Comparison of ENCODE assay signal across 8 mouse cellular contexts in the genomic region with DNA sequence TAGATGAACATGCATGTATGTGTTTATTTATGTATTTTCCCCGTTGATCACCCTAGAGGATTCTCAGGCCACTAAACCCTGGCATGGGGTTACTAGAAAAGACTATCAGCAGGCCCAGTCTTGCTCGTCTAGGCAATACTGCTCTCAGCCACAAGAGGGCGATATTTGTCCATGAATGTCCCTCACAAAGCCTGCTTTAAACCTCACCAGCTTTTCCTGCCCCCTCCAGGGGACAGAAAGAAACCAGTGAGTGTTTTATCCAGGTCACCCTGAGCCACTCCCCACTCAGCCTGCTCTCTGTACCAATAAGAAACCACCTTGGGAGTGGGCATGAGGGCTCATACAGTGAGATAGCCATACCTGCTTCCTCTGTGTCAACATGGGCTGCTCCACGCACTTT. TPM values are rescaled to one million over a fixed set of nuclear protein-coding genes. Genes with fewer than 3 reads are reported as not detected.
DNase-seq lines count a peak whose midpoint lies in the region; ATAC-seq lines count a peak whose summit lies in the region.

No protein-coding gene starts in this region.

- H3K36me3 ChIP-seq in intestine, embryonic 15.5 days, result no peaks in the 10 kb centered on the region; the same call in 1 of the 2 replicates
- H3K36me3 ChIP-seq in midbrain, embryonic 10.5 days, result peaks cover 15% of the 10 kb centered on the region

- no peak overlapping the region for H3K27ac ChIP-seq in intestine, embryonic 15.5 days
- H3K27ac ChIP-seq in midbrain, embryonic 10.5 days (replicated peaks), result peak overlapping the region; percentile 73

- peaks cover 8% of the 10 kb centered on the region; the same call in 1 of the 2 replicates for H3K4me1 ChIP-seq in intestine, embryonic 15.5 days (replicated peaks)
- H3K4me1 ChIP-seq in midbrain, embryonic 10.5 days, result peaks cover 5% of the 10 kb centered on the region

- whole genome bisulfite sequencing in intestine, embryonic 15.5 days, result 16% methylated on average over 4 of the region's 4 CpGs
- 19% methylated on average over 4 of the region's 4 CpGs for WGBS in midbrain, embryonic 10.5 days

- H3K4me3 ChIP-seq in intestine, embryonic 15.5 days (replicated peaks), result no peak overlapping the region
- no peak overlapping the region for H3K4me3 ChIP-seq in midbrain, embryonic 10.5 days

- no peaks in the 10 kb centered on the region for H3K27me3 ChIP-seq in intestine, embryonic 15.5 days (replicated peaks)
- H3K27me3 ChIP-seq in midbrain, embryonic 10.5 days (ENCODE audit: low read depth, poor library complexity, severe bottlenecking), result no peaks in the 10 kb centered on the region

- peak; percentile 78 for DNase-seq in adrenal gland, adult 2 months
- DNase-seq in embryo, embryonic 11 days, result peak; percentile 89
- peak; percentile 68 to 77 for DNase-seq in gastrocnemius, postnatal 4 days (ENCODE audit: low spot score in 2 of 2)
- peak; percentile 90 to 92 for DNase-seq in left cerebral cortex, postnatal 14 days (ENCODE audit: low spot score in 2 of 2)
- peak; percentile 86 for DNase-seq in midbrain, embryonic 10.5 days (ENCODE audit: low spot score)
- peak; percentile 89 for DNase-seq in right cerebral cortex, postnatal 4 days
- peak; percentile 62 to 85 for DNase-seq in urinary bladder, postnatal 4 days (ENCODE audit: low spot score in 2 of 2)

- intact Hi-C loops in left cerebral cortex, postnatal 14 days (cut with DNase I), result no loop called here

- no peak overlapping the region for H3K9ac ChIP-seq in intestine, embryonic 15.5 days

- H3K9me3 ChIP-seq in intestine, embryonic 15.5 days, result no peaks in the 10 kb centered on the region
- H3K9me3 ChIP-seq in midbrain, embryonic 10.5 days (replicated peaks), result no peaks in the 10 kb centered on the region

- no peak overlapping the region for H3K4me2 ChIP-seq in intestine, embryonic 15.5 days (replicated peaks)

- ATAC-seq in intestine, embryonic 15.5 days, result peak; percentile 84

RNA-seq across cellular contexts. Expression of a gene that starts 21.1 kb away (rescaled TPM):
- 10 to 100 TPM; 29.0 to 42.0 TPM for total RNA-seq in adrenal gland, adult 2 months (2021)
- 6.8 and 7.7 TPM in 2 replicates for polyA plus RNA-seq in adrenal gland, adult 2 months (2012; rRNA removed)
- total RNA-seq in gastrocnemius, postnatal 4 days (2021), result 10 to 100 TPM; 11.7 to 13.8 TPM
- polyA plus RNA-seq in intestine, embryonic 15.5 days (2015; fragmentation: Nextera tagmentation; extraction: Ambion mirVana), result 54.4 and 55.0 TPM in 2 replicates
- total RNA-seq in left cerebral cortex, postnatal 14 days (2021), result 100 to 1,000 TPM in 1 of 2 experiments, 10 to 100 TPM in 1; 98.1 to 110 TPM
- polyA plus RNA-seq in midbrain, embryonic 10.5 days (2016; fragmentation: Nextera tagmentation; extraction: Ambion mirVana), result 104 and 114 TPM in 2 replicates

RNA-seq across cellular contexts. Expression of a gene that starts 24.0 kb away (rescaled TPM):
- total RNA-seq in adrenal gland, adult 2 months (2021), result 100 to 1,000 TPM; 143 to 225 TPM
- 136 and 184 TPM in 2 replicates for polyA plus RNA-seq in adrenal gland, adult 2 months (2012; rRNA removed)
- 100 to 1,000 TPM; 150 to 163 TPM for total RNA-seq in gastrocnemius, postnatal 4 days (2021)
- 258 and 259 TPM in 2 replicates for polyA plus RNA-seq in intestine, embryonic 15.5 days (2015; fragmentation: Nextera tagmentation; extraction: Ambion mirVana)
- 100 to 1,000 TPM; 233 to 242 TPM for total RNA-seq in left cerebral cortex, postnatal 14 days (2021)
- polyA plus RNA-seq in midbrain, embryonic 10.5 days (2016; fragmentation: Nextera tagmentation; extraction: Ambion mirVana), result 271 and 306 TPM in 2 replicates

RNA-seq across cellular contexts. Expression of a gene that starts 37.3 kb away (rescaled TPM):
- total RNA-seq in adrenal gland, adult 2 months (2021), result 10 to 100 TPM; 11.2 to 18.8 TPM
- polyA plus RNA-seq in adrenal gland, adult 2 months (2012; rRNA removed), result 19.7 and 20.2 TPM in 2 replicates
- total RNA-seq in gastrocnemius, postnatal 4 days (2021), result 1 to 10 TPM; 4.7 to 4.9 TPM
- polyA plus RNA-seq in intestine, embryonic 15.5 days (2015; fragmentation: Nextera tagmentation; extraction: Ambion mirVana), result 18.4 and 24.9 TPM in 2 replicates
- total RNA-seq in left cerebral cortex, postnatal 14 days (2021), result under 1 TPM in 1 of 2 experiments, not detected in 1; 0.17 TPM
- polyA plus RNA-seq in midbrain, embryonic 10.5 days (2016; fragmentation: Nextera tagmentation; extraction: Ambion mirVana), result 0.15 and 0.55 TPM in 2 replicates

RNA-seq across cellular contexts. Expression of a gene that starts 46.1 kb away (rescaled TPM):
- total RNA-seq in adrenal gland, adult 2 months (2021), result not detected
- polyA plus RNA-seq in adrenal gland, adult 2 months (2012; rRNA removed), result 0.20 and 0.26 TPM in 2 replicates
- 10 to 100 TPM; 51.4 to 54.9 TPM for total RNA-seq in gastrocnemius, postnatal 4 days (2021)
- polyA plus RNA-seq in intestine, embryonic 15.5 days (2015; fragmentation: Nextera tagmentation; extraction: Ambion mirVana), result 9.6 and 10.8 TPM in 2 replicates
- 10 to 100 TPM; 17.2 to 20.4 TPM for total RNA-seq in left cerebral cortex, postnatal 14 days (2021)
- polyA plus RNA-seq in midbrain, embryonic 10.5 days (2016; fragmentation: Nextera tagmentation; extraction: Ambion mirVana), result 38.0 and 44.3 TPM in 2 replicates

RNA-seq across cellular contexts. Expression of a gene that starts 57.7 kb away (rescaled TPM):
- total RNA-seq in adrenal gland, adult 2 months (2021), result 10 to 100 TPM; 68.5 to 74.3 TPM
- 75.6 and 86.3 TPM in 2 replicates for polyA plus RNA-seq in adrenal gland, adult 2 months (2012; rRNA removed)
- total RNA-seq in gastrocnemius, postnatal 4 days (2021), result 10 to 100 TPM; 40.9 to 46.4 TPM
- polyA plus RNA-seq in intestine, embryonic 15.5 days (2015; fragmentation: Nextera tagmentation; extraction: Ambion mirVana), result 41.1 and 42.8 TPM in 2 replicates
- 10 to 100 TPM; 32.2 to 36.5 TPM for total RNA-seq in left cerebral cortex, postnatal 14 days (2021)
- 40.8 and 43.2 TPM in 2 replicates for polyA plus RNA-seq in midbrain, embryonic 10.5 days (2016; fragmentation: Nextera tagmentation; extraction: Ambion mirVana)

Comparison
In these comparisons a context has a peak if more than half of its experiments do, and no peak if none do; other contexts are left out.
1. RNA of a gene that starts 37.3 kb away (total RNA-seq): 11.2 to 18.8 TPM in adrenal gland, adult 2 months and 4.7 to 4.9 TPM in gastrocnemius, postnatal 4 days; 0.17 TPM in left cerebral cortex, postnatal 14 days; every median in the first group is over 4 times any median in the second.
2. Peak in every context shown above with its lines, with median percentiles within 50 percentile points of each other: DNase-seq.